Mouse (Mus musculus) cerebellum, adult 2 months (tissue): Measurements from ENCODE around the gene Grin2a. TPM values are rescaled to one million over a fixed set of nuclear protein-coding genes. Genes with fewer than 3 reads are reported as not detected.

Experiments used
- DNase-seq, 2 experiments: peaks; one replicate each; pipeline ENCODE4 v3.0.0; 2021
- H3K27ac ChIP-seq: fragments of 200-500 bp; 2 replicates; pipeline ENCODE4 v1.5.1; 2012; ENCODE audit warnings: low read length, control low read depth, inconsistent platforms; ENCODE audit not compliant: insufficient read depth
- H3K27me3 ChIP-seq: fragments of 200-500 bp; 2 replicates; pipeline ENCODE4 v1.6.1; 2012; ENCODE audit warnings: inconsistent platforms, mild to moderate bottlenecking, low read length, moderate library complexity; ENCODE audit not compliant: control insufficient read depth, insufficient read depth
- H3K4me1 ChIP-seq: fragments of 200-500 bp; 2 replicates; pipeline ENCODE4 v1.6.1; 2011; ENCODE audit warnings: low read length; ENCODE audit not compliant: control insufficient read depth, insufficient read depth
- H3K4me3 ChIP-seq: fragments of 200-500 bp; replicated peaks from 2 replicates; pipeline ENCODE3; 2011; ENCODE audit warnings: mild to moderate bottlenecking, low read depth, low read length, control low read depth; ENCODE audit not compliant: insufficient read depth
- CTCF ChIP-seq: fragments of 200-500 bp; IDR thresholded peaks from 2 replicates; pipeline ENCODE4 v1.5.1; 2011; ENCODE audit warnings: low read depth, mild to moderate bottlenecking, control low read depth, low read length, moderate library complexity, borderline replicate concordance; ENCODE audit not compliant: insufficient read depth
- POLR2A ChIP-seq: fragments of 200-500 bp; IDR thresholded peaks from 2 replicates; pipeline ENCODE4 v1.6.1; 2011; ENCODE audit warnings: low read length, control low read depth, borderline replicate concordance; ENCODE audit not compliant: insufficient read depth
- WGBS: fragments of 180-500 bp; shearing (Covaris S2); methylation state at CpG from one replicate; pipeline ENCODE4 v1.1.7; 2018; 5-methylcytosine and 5-hydroxymethylcytosine counted together
- polyA plus RNA-seq: library from polyadenylated mRNA; depleted of rRNA; stranded (reverse); fragments of >200 nt; gene quantifications from 2 replicates; pipeline ENCODE4 v1.2.3, GENCODE M21; 2012

Grin2a gene
- polyA plus RNA-seq, 1 experiment: 17.4 TPM

- H3K27me3 ChIP-seq: no peaks in the 10 kb centered on the region
- 94% methylated on average over 2 of the region's 2 CpGs for WGBS
- no peak overlapping the region for H3K4me3 ChIP-seq
- DNase-seq: no peak
- peaks cover 25% of the 10 kb centered on the region for H3K4me1 ChIP-seq
- no peak overlapping the region for H3K27ac ChIP-seq
- TF ChIP-seq CTCF (no peak), POLR2A (no peak)
These were observed 231.3 kb downstream of the Grin2a start for GRCm38 (mm10) chr16:9764086-9764485.

- 94% methylated on average over 2 of the region's 2 CpGs for WGBS
- H3K27me3 ChIP-seq: no peaks in the 10 kb centered on the region
- TF ChIP-seq POLR2A: no peak
- TF ChIP-seq CTCF: no peak
- no peak overlapping the region for H3K27ac ChIP-seq
- H3K4me1 ChIP-seq: peaks cover 17% of the 10 kb centered on the region
- H3K4me3 ChIP-seq: no peak overlapping the region
- DNase-seq: no peak
These were observed 235.0 kb downstream of the Grin2a start for GRCm38 (mm10) chr16:9760347-9760746.

DNA sequence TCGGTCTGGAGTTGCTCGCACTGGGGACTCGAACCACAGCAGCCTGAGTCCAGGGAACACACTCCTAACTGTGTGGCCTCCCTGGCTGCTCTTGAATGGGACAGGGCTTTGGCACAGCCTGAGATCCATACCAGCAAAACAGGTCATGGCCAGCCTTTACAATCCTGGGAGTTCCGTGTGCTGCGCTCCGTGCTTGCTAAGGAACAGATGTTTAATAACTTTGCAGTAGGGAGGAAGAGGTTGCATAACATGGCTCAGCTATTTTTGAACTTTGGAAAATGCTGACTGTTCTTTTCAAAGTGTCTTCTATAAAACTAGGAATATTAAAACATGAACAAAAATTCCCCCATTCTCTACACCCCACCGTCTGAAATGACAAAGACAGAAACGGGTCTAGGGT lies 238.5 kb downstream of the Grin2a start:
- Histone ChIP-seq H3K27me3 (no peaks in the 10 kb centered on the region), H3K4me1 (peaks cover 27% of the 10 kb centered on the region), H3K27ac (no peak overlapping the region), H3K4me3 (no peak overlapping the region)
- DNase-seq: no peak
- 72% methylated on average over 8 of the region's 8 CpGs for WGBS
- TF ChIP-seq POLR2A (no peak), CTCF (no peak)

- Histone ChIP-seq H3K27ac (no peak overlapping the region), H3K4me3 (no peak overlapping the region), H3K27me3 (no peaks in the 10 kb centered on the region), H3K4me1 (peaks cover 31% of the 10 kb centered on the region)
- 97% methylated on average over 5 of the region's 5 CpGs for WGBS
- no peak for DNase-seq
- TF ChIP-seq POLR2A (no peak), CTCF (no peak)
These were observed 241.3 kb downstream of the Grin2a start for GRCm38 (mm10) chr16:9754061-9754460.

- Histone ChIP-seq H3K27me3 (no peaks in the 10 kb centered on the region), H3K4me3 (no peak overlapping the region), H3K4me1 (peaks cover 31% of the 10 kb centered on the region), H3K27ac (no peak overlapping the region)
- peak; percentile 89 to 92 for DNase-seq
- TF ChIP-seq POLR2A: no peak
- no peak for TF ChIP-seq CTCF
- WGBS: 5% methylated on average over 9 of the region's 9 CpGs
These were observed 242.3 kb downstream of the Grin2a start for GRCm38 (mm10) chr16:9753045-9753444.

GRCm38 (mm10) chr16:9752600-9752999 lies 242.8 kb downstream of the Grin2a start:
- Histone ChIP-seq H3K27me3 (no peaks in the 10 kb centered on the region), H3K4me3 (no peak overlapping the region), H3K4me1 (peaks cover 31% of the 10 kb centered on the region), H3K27ac (peak overlapping the region; percentile 7; the same call in 1 of the 2 replicates)
- TF ChIP-seq CTCF (no peak), POLR2A (no peak)
- DNase-seq: no peak
- WGBS: 31% methylated on average over 8 of the region's 8 CpGs

DNA sequence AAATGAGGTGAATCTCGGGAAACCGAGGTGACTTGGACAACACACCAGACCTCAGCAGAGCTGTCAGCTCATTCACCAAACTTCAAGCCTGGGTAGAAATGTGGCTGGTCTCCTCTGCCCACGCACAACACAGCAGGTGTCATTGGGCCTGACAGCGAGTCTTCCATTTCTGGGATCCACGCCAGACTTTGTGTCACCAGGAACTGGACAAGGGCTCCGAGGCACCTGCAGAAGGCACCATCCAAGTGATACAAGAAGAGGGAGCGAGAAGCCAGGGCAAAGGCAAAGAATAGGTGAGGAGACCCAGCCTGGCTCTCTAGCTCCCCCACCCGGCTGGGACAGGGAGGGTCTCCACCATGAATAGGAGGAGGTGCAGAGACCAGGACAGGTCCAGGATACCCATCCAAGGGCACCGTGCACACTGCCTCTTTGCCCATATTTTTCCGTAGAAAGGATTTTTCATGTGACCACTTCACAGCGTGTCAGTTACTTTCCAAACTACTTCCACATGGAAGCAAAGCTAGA lies 244.3 kb downstream of the Grin2a start:
- peak; percentile 96 to 99 for DNase-seq
- H3K27ac ChIP-seq: peak overlapping the region; percentile 62
- 14% methylated on average over 11 of the region's 11 CpGs for WGBS
- no peak for TF ChIP-seq POLR2A
- peak; percentile 89 for TF ChIP-seq CTCF
- no peak overlapping the region for H3K4me3 ChIP-seq
- peaks cover 24% of the 10 kb centered on the region for H3K4me1 ChIP-seq
- no peaks in the 10 kb centered on the region for H3K27me3 ChIP-seq

DNA sequence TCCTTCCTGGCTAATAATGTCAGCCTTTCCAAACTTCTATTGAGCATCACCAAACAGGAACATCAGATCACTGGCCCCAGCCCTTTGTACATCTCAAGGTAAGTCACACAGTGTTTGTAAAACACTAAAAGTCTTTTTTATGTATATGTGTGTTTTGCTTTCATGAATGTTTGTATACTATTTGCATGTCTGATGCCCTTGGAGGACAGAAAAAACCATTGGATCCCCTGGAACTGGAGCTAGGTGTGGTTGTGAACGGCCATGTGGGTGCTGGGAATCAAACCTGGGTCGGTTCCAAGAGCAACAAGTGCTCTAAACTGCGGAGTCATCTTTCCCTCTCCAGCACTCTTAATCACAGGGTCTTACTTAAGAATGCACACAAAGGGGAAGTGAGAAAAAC lies 245.7 kb downstream of the Grin2a start:
- H3K27me3 ChIP-seq: no peaks in the 10 kb centered on the region
- TF ChIP-seq POLR2A (no peak), CTCF (no peak)
- peaks cover 21% of the 10 kb centered on the region for H3K4me1 ChIP-seq
- H3K4me3 ChIP-seq: no peak overlapping the region
- H3K27ac ChIP-seq: no peak overlapping the region
- DNase-seq: no peak
- WGBS: 94% methylated on average over 3 of the region's 3 CpGs

DNA sequence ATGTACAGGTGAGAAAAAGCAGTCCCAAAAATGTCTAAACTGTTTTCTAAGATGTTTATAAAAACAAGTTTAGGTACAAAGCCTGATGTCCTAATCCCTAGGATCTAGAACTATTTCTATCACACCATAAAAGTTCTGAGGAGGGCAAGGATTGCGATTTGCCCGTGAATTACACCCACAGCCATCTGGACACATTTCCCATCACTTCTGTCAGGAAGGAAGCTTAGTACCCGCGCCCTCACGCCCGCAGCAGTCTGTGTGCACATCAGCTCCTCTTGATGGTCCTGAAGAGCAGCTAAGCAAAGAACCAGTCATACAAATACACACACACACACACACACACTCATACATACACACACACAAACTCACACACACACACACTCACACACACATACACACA lies 252.9 kb downstream of the Grin2a start:
- Histone ChIP-seq H3K27ac (no peak overlapping the region), H3K4me1 (peaks cover 7% of the 10 kb centered on the region; the same call in 1 of the 2 replicates), H3K27me3 (no peaks in the 10 kb centered on the region), H3K4me3 (no peak overlapping the region)
- no peak for DNase-seq
- 30% methylated on average over 6 of the region's 6 CpGs for WGBS
- no peak for TF ChIP-seq CTCF
